Comparison of ENCODE assay signal across 12 mouse cellular contexts in the genomic region with DNA sequence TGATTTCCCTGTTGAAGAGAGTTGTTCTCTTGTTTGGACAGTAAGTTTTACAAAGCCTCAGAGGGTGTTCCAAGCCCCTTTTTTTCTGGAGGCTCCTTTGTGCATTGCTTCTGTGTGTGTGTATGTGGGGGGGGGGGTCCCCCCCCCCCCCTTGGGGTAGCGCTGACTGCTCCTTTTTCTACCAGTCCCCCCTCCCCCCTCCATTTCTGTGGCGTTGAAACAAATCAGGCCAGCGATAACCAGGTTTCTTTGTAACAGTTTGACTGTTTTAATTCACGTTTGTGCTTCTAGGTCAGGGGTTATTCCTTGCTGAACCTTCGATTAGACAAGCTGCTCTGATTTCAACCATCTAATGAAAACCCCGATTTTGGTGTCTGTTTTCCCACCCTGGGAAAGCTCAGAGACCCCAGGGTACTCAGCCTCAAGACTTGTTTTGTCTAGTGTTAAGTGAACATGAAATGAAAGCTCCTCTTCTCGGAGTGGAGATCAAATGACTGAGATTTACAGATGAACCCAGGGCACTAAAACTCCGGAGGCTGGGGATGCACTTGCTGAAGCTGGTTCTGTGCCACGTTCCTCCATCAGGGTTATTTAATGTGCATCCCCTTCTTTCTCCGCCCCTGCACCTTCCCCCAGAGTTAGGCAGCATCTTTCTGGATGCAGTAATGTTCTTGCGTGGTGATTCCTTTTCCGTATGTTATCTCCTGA. TPM values are rescaled to one million over a fixed set of nuclear protein-coding genes. Genes with fewer than 3 reads are reported as not detected.
A peak's percentile ranks its signal among the peaks of the same experiment; 100 is the strongest.
DNase-seq lines count a peak whose midpoint lies in the region; ATAC-seq and TF ChIP-seq lines count a peak whose summit lies in the region.
"Had no signal": no experiment of that assay in that cellular context is flagged by ENCODE, and none has a peak within 500 bp of the region (broad histone marks: within the 10 kb centered on the region; RNA-seq: fewer than 3 reads in every experiment).

No protein-coding gene starts in this region.

- peaks cover 35% of the 10 kb centered on the region for H3K4me1 ChIP-seq in embryonic facial prominence, embryonic 10.5 days
- peaks cover 44% of the 10 kb centered on the region for H3K4me1 ChIP-seq in forebrain, embryonic 13.5 days
- peaks cover 31% of the 10 kb centered on the region for H3K4me1 ChIP-seq in limb, embryonic 10.5 days

- peak; percentile 51 for DNase-seq in embryonic facial prominence, embryonic 10.5 days (ENCODE audit: low spot score)
- DNase-seq in limb, embryonic 10.5 days (ENCODE audit: low spot score) = no peak
- DNase-seq in neural tube, embryonic 10.5 days (ENCODE audit: extremely low spot score, low spot score) = peak; percentile 23
- no peak for DNase-seq in adrenal gland, adult 8-10 months
- no peak for DNase-seq in right cerebral cortex, postnatal 10 days (ENCODE audit: low spot score in 2 of 2)
- DNase-seq in layer of hippocampus, adult 2 months (ENCODE audit: low spot score in 2 of 2) = no peak
- no peak for DNase-seq in gastrocnemius, adult 8-10 months (ENCODE audit: low spot score in 2 of 2)
- DNase-seq: layer of hippocampus, adult 9-11 months; left cerebral cortex, postnatal 4 days; lung, embryonic 14.5 days had no signal

- peak overlapping the region; percentile 38 for H3K4me3 ChIP-seq in embryonic facial prominence, embryonic 10.5 days
- H3K4me3 ChIP-seq in forebrain, embryonic 13.5 days = peak overlapping the region; percentile 8; the same call in 1 of the 2 replicates
- peak overlapping the region; percentile 5; the same call in 1 of the 2 replicates for H3K4me3 ChIP-seq in limb, embryonic 10.5 days
- no peak overlapping the region; the same call in 1 of the 2 replicates for H3K4me3 ChIP-seq in layer of hippocampus, adult 2 months
- H3K4me3 ChIP-seq: heart, embryonic 13.5 days had no signal

- H3K27me3 ChIP-seq in embryonic facial prominence, embryonic 10.5 days (replicated peaks; ENCODE audit: low read depth, poor library complexity, severe bottlenecking) = no peaks in the 10 kb centered on the region
- no peaks in the 10 kb centered on the region for H3K27me3 ChIP-seq in forebrain, embryonic 13.5 days
- H3K27me3 ChIP-seq in limb, embryonic 10.5 days (ENCODE audit: low read depth, poor library complexity, severe bottlenecking) = no peaks in the 10 kb centered on the region
- H3K27me3 ChIP-seq: heart, embryonic 13.5 days had no signal

- H3K27ac ChIP-seq in embryonic facial prominence, embryonic 10.5 days (replicated peaks) = peak overlapping the region; percentile 61
- peak overlapping the region; percentile 84 for H3K27ac ChIP-seq in forebrain, embryonic 13.5 days
- peak overlapping the region; percentile 84 for H3K27ac ChIP-seq in limb, embryonic 10.5 days
- no peak overlapping the region for H3K27ac ChIP-seq in layer of hippocampus, adult 2 months
- H3K27ac ChIP-seq: heart, embryonic 13.5 days had no signal

- ATAC-seq in forebrain, embryonic 13.5 days = peak; percentile 67

- 16% methylated on average over 12 of the region's 12 CpGs for WGBS in embryonic facial prominence, embryonic 10.5 days
- WGBS in forebrain, embryonic 13.5 days = 13% methylated on average over 12 of the region's 12 CpGs
- 40% methylated on average over 12 of the region's 12 CpGs for WGBS in limb, embryonic 10.5 days

- H3K36me3 ChIP-seq in embryonic facial prominence, embryonic 10.5 days (replicated peaks) = peaks cover 18% of the 10 kb centered on the region
- 0 out of 2 replicates have a peak, but pooled peaks cover 7% of the 10 kb centered on the region for H3K36me3 ChIP-seq in forebrain, embryonic 13.5 days (ENCODE audit: poor library complexity, severe bottlenecking)
- peaks cover 8% of the 10 kb centered on the region for H3K36me3 ChIP-seq in limb, embryonic 10.5 days

- no peaks in the 10 kb centered on the region for H3K9me3 ChIP-seq in embryonic facial prominence, embryonic 10.5 days
- no peaks in the 10 kb centered on the region for H3K9me3 ChIP-seq in forebrain, embryonic 13.5 days (replicated peaks)
- H3K9me3 ChIP-seq in limb, embryonic 10.5 days (replicated peaks) = no peaks in the 10 kb centered on the region
- H3K9me3 ChIP-seq: heart, embryonic 13.5 days had no signal

- TF ChIP-seq CTCF in layer of hippocampus, adult 2 months (conservative IDR thresholded peaks at IDR 0.05) = no peak

- H3K4me2 ChIP-seq in forebrain, embryonic 13.5 days = peak overlapping the region; percentile 52
- H3K4me2 ChIP-seq: heart, embryonic 13.5 days; lung, embryonic 14.5 days had no signal

- H3K9ac ChIP-seq in forebrain, embryonic 13.5 days = peak overlapping the region; percentile 48
- H3K9ac ChIP-seq: lung, embryonic 14.5 days had no signal

RNA-seq across cellular contexts. Expression of gene Syne2, which starts 56.5 kb away (rescaled TPM):
- 94.6 and 95.3 TPM in 2 replicates for polyA plus RNA-seq in embryonic facial prominence, embryonic 10.5 days (2016; fragmentation: Nextera tagmentation; extraction: Ambion mirVana)
- polyA plus RNA-seq in forebrain, embryonic 13.5 days (2015; fragmentation: Nextera tagmentation; extraction: Ambion mirVana) = 137 TPM in 2 replicates
- polyA plus RNA-seq in limb, embryonic 10.5 days (2016; fragmentation: Nextera tagmentation; extraction: Ambion mirVana) = 89.8 and 113 TPM in 2 replicates
- total RNA-seq in adrenal gland, adult 8-10 months (2022) = 10 to 100 TPM; 44.7 to 90.5 (median 59.6) TPM
- total RNA-seq in layer of hippocampus, adult 2 months (2021) = 10 to 100 TPM; 25.2 to 26.8 TPM
- total RNA-seq in gastrocnemius, adult 8-10 months (2022) = 10 to 100 TPM; 12.3 to 15.0 (median 13.9) TPM

Comparison
In these comparisons a context has a peak if more than half of its experiments do, and no peak if none do; other contexts are left out.
1. DNase-seq: peak in embryonic facial prominence, embryonic 10.5 days (single experiment) and neural tube, embryonic 10.5 days (single experiment); none in limb, embryonic 10.5 days (single experiment), adrenal gland, adult 8-10 months (single experiment), right cerebral cortex, postnatal 10 days (0 of 2), layer of hippocampus, adult 2 months (0 of 2) and gastrocnemius, adult 8-10 months (0 of 2).